Mouse (Mus musculus): ENCODE data around the gene Ccnb1ip1.

The Ccnb1ip1 gene

GRCm38 (mm10) chr14:50784391-50785250 lies 22.9 kb downstream of the Ccnb1ip1 start:
- in situ Hi-C loops (cut with MboI; ENCODE audit: low sequenced_read_pairs) = no loop called here

- in situ Hi-C loops (cut with MboI; ENCODE audit: low sequenced_read_pairs) = no loop called here
These were observed 25.4 kb downstream of the Ccnb1ip1 start for GRCm38 (mm10) chr14:50782166-50782565.

- in situ Hi-C loops (cut with MboI; ENCODE audit: low sequenced_read_pairs) = no loop called here
These were observed 36.2 kb downstream of the Ccnb1ip1 start for GRCm38 (mm10) chr14:50771342-50771741.

- in situ Hi-C loops (cut with MboI; ENCODE audit: low sequenced_read_pairs) = no loop called here
These were observed 41.8 kb downstream of the Ccnb1ip1 start for GRCm38 (mm10) chr14:50765736-50766135.

GRCm38 (mm10) chr14:50758416-50759085 lies 49.0 kb downstream of the Ccnb1ip1 start:
- in situ Hi-C loops (cut with MboI; ENCODE audit: low sequenced_read_pairs) = no loop called here

GRCm38 (mm10) chr14:50744994-50745393 lies 62.5 kb downstream of the Ccnb1ip1 start, which contains the start of gene Olfr749:
Gene Olfr749 (minus strand): TSS chr14:50745094.
- in situ Hi-C loops (cut with MboI; ENCODE audit: low sequenced_read_pairs) = no loop called here

GRCm38 (mm10) chr14:50741584-50741983 lies 65.9 kb downstream of the Ccnb1ip1 start:
- in situ Hi-C loops (cut with MboI; ENCODE audit: low sequenced_read_pairs) = no loop called here

- in situ Hi-C loops (cut with MboI; ENCODE audit: low sequenced_read_pairs) = no loop called here
These were observed 67.2 kb downstream of the Ccnb1ip1 start for GRCm38 (mm10) chr14:50740334-50740733.
